Mouse (Mus musculus) lung, embryonic 15.5 days (tissue): ENCODE data around the gene Cerk. TPM values are rescaled to one million over a fixed set of nuclear protein-coding genes. Genes with fewer than 3 reads are reported as not detected.
"Not testable (repeated sequence)": the region's sequence is repeated elsewhere in the genome, so short reads cannot be mapped to it uniquely, and the experiment has no call there.

ENCODE experiments used
- ATAC-seq: fragments of 200-750 bp; cut with Nextera tagmentation; 2 replicates; pipeline ENCODE4 v1.8.0; 2017; ENCODE audit warnings: moderate number of reproducible peaks, borderline replicate concordance; ENCODE audit not compliant: low FRiP score, low TSS enrichment; ENCODE audit errors: extremely low read depth
- H3K27ac ChIP-seq: fragments of 300-500 bp; sonication (generic); 2 replicates; pipeline ENCODE4 v1.5.1; 2015; ENCODE audit warnings: moderate library complexity, mild to moderate bottlenecking, inconsistent platforms
- H3K27me3 ChIP-seq: fragments of 300-500 bp; sonication (generic); 2 replicates; pipeline ENCODE4 v1.6.1; 2015; ENCODE audit warnings: inconsistent platforms
- H3K36me3 ChIP-seq: fragments of 300-500 bp; sonication (generic); 2 replicates; pipeline ENCODE4 v1.6.1; 2015; ENCODE audit warnings: inconsistent platforms
- H3K4me1 ChIP-seq: fragments of 300-500 bp; sonication (generic); 2 replicates; pipeline ENCODE4 v1.6.1; 2015; ENCODE audit warnings: inconsistent platforms
- H3K4me2 ChIP-seq: fragments of 300-500 bp; sonication (generic); 2 replicates; pipeline ENCODE4 v1.6.1; 2015; ENCODE audit warnings: inconsistent platforms, mild to moderate bottlenecking, moderate library complexity
- H3K4me3 ChIP-seq: fragments of 300-500 bp; sonication (generic); 2 replicates; pipeline ENCODE4 v1.5.1; 2015; ENCODE audit warnings: mild to moderate bottlenecking, inconsistent platforms
- H3K9ac ChIP-seq: fragments of 300-500 bp; sonication (generic); 2 replicates; pipeline ENCODE4 v1.6.1; 2015; ENCODE audit warnings: inconsistent platforms
- H3K9me3 ChIP-seq: fragments of 300-500 bp; sonication (generic); 2 replicates; pipeline ENCODE4 v1.6.1; 2016; ENCODE audit warnings: inconsistent platforms
- WGBS: fragments of 180-500 bp; shearing (Covaris S2); methylation state at CpG from one replicate; pipeline ENCODE4 v1.1.7; 2015; 5-methylcytosine and 5-hydroxymethylcytosine counted together
- polyA plus RNA-seq: library from polyadenylated mRNA; unstranded; fragments of >200 nt; fragmentation: Nextera tagmentation; extraction: Ambion mirVana; gene quantifications from 2 replicates; pipeline ENCODE4 v1.2.1, GENCODE M21; 2015

Gene Cerk
- polyA plus RNA-seq, 1 experiment from 2014 or later: 27.8 TPM

- 32% methylated on average over 7 of the region's 7 CpGs for WGBS
- H3K4me1 ChIP-seq: peaks cover 57% of the 10 kb centered on the region
- no peaks in the 10 kb centered on the region for H3K27me3 ChIP-seq
- no peak overlapping the region for H3K4me2 ChIP-seq
- ATAC-seq: peak; percentile 50
- no peak overlapping the region for H3K4me3 ChIP-seq
- H3K9me3 ChIP-seq: no peaks in the 10 kb centered on the region
- H3K9ac ChIP-seq: no peak overlapping the region
- H3K27ac ChIP-seq: peak overlapping the region; percentile 65
- H3K36me3 ChIP-seq: no peaks in the 10 kb centered on the region
Measured at GRCm38 (mm10) chr15:86168505-86168867, 17.5 kb downstream of the Cerk start.

- Histone ChIP-seq H3K4me1 (peaks cover 51% of the 10 kb centered on the region), H3K27ac (peak overlapping the region; percentile 65)
- no peak for ATAC-seq
Measured at GRCm38 (mm10) chr15:86167787-86168504, 18.0 kb downstream of the Cerk start.

GRCm38 (mm10) chr15:86167032-86167655, 18.8 kb downstream of the Cerk start:
- ATAC-seq: no peak
- H3K4me1 ChIP-seq: peaks cover 43% of the 10 kb centered on the region
- no peak overlapping the region for H3K27ac ChIP-seq
- H3K36me3 ChIP-seq: peaks cover 9% of the 10 kb centered on the region
- 92% methylated on average over 7 of the region's 7 CpGs for WGBS
- no peaks in the 10 kb centered on the region for H3K27me3 ChIP-seq
- no peaks in the 10 kb centered on the region for H3K9me3 ChIP-seq
- no peak overlapping the region for H3K4me3 ChIP-seq
- no peak overlapping the region for H3K9ac ChIP-seq
- H3K4me2 ChIP-seq: no peak overlapping the region

More at GRCm38 (mm10) chr15:86167787-86168504, 18.0 kb downstream of the Cerk start:
- H3K4me3 ChIP-seq: no peak overlapping the region
- WGBS: 72% methylated on average over 10 of the region's 10 CpGs
- no peaks in the 10 kb centered on the region for H3K9me3 ChIP-seq
- H3K9ac ChIP-seq: no peak overlapping the region
- H3K27me3 ChIP-seq: no peaks in the 10 kb centered on the region
- H3K4me2 ChIP-seq: no peak overlapping the region
- peaks cover under 1% of the 10 kb centered on the region; the same call in 1 of the 2 replicates for H3K36me3 ChIP-seq

- no peak for ATAC-seq
- 85% methylated on average over 24 of the region's 24 CpGs for WGBS
- H3K27ac ChIP-seq: no peak overlapping the region
- no peaks in the 10 kb centered on the region for H3K9me3 ChIP-seq
- no peaks in the 10 kb centered on the region for H3K27me3 ChIP-seq
- H3K36me3 ChIP-seq: peaks cover 19% of the 10 kb centered on the region
- H3K4me1 ChIP-seq: peaks cover 33% of the 10 kb centered on the region
- no peak overlapping the region for H3K9ac ChIP-seq
- no peak overlapping the region for H3K4me3 ChIP-seq
- no peak overlapping the region for H3K4me2 ChIP-seq
Measured at GRCm38 (mm10) chr15:86165811-86166590, 19.9 kb downstream of the Cerk start.

GRCm38 (mm10) chr15:86164718-86165345, 21.1 kb downstream of the Cerk start:
- no peak for ATAC-seq
- no peaks in the 10 kb centered on the region for H3K9me3 ChIP-seq
- no peak overlapping the region for H3K4me3 ChIP-seq
- no peak overlapping the region for H3K9ac ChIP-seq
- peaks cover 21% of the 10 kb centered on the region for H3K4me1 ChIP-seq
- no peaks in the 10 kb centered on the region for H3K27me3 ChIP-seq
- whole genome bisulfite sequencing: 73% methylated on average over 21 of the region's 21 CpGs
- H3K4me2 ChIP-seq: no peak overlapping the region
- H3K36me3 ChIP-seq: peaks cover 19% of the 10 kb centered on the region
- H3K27ac ChIP-seq: no peak overlapping the region

GRCm38 (mm10) chr15:86161800-86162199, 24.1 kb downstream of the Cerk start:
- peaks cover 19% of the 10 kb centered on the region for H3K36me3 ChIP-seq
- not testable (repeated sequence) for ATAC-seq
- WGBS: 92% methylated on average over 3 of the region's 3 CpGs

GRCm38 (mm10) chr15:86160906-86161305, 25.0 kb downstream of the Cerk start:
- no peak for ATAC-seq
- Histone ChIP-seq H3K27me3 (no peaks in the 10 kb centered on the region), H3K4me1 (no peaks in the 10 kb centered on the region), H3K4me3 (no peak overlapping the region), H3K27ac (no peak overlapping the region), H3K9ac (no peak overlapping the region), H3K36me3 (peaks cover 28% of the 10 kb centered on the region), H3K9me3 (no peaks in the 10 kb centered on the region), H3K4me2 (no peak overlapping the region)
- WGBS: 65% methylated on average over 10 of the region's 10 CpGs

More at GRCm38 (mm10) chr15:86161800-86162199, 24.1 kb downstream of the Cerk start:
- not testable (repeated sequence) for H3K27ac ChIP-seq, H3K9ac ChIP-seq, H3K4me1 ChIP-seq, H3K4me3 ChIP-seq, H3K4me2 ChIP-seq, H3K9me3 ChIP-seq, H3K27me3 ChIP-seq

- Histone ChIP-seq H3K4me3 (no peak overlapping the region), H3K9me3 (no peaks in the 10 kb centered on the region), H3K9ac (no peak overlapping the region), H3K36me3 (peaks cover 38% of the 10 kb centered on the region), H3K4me2 (no peak overlapping the region), H3K27me3 (no peaks in the 10 kb centered on the region), H3K27ac (no peak overlapping the region), H3K4me1 (no peaks in the 10 kb centered on the region)
- no peak for ATAC-seq
- 85% methylated on average over 5 of the region's 5 CpGs for WGBS
Measured at GRCm38 (mm10) chr15:86159719-86160118, 26.2 kb downstream of the Cerk start.

- Histone ChIP-seq H3K36me3 (peaks cover 44% of the 10 kb centered on the region), H3K27ac (no peak overlapping the region), H3K4me3 (no peak overlapping the region), H3K27me3 (no peaks in the 10 kb centered on the region), H3K4me1 (no peaks in the 10 kb centered on the region), H3K9ac (no peak overlapping the region), H3K4me2 (no peak overlapping the region), H3K9me3 (no peaks in the 10 kb centered on the region)
- WGBS: 59% methylated on average over 16 of the region's 16 CpGs
- no peak for ATAC-seq
Measured at GRCm38 (mm10) chr15:86159093-86159492, 26.8 kb downstream of the Cerk start.

- Histone ChIP-seq H3K9ac (no peak overlapping the region), H3K4me2 (no peak overlapping the region), H3K4me1 (no peaks in the 10 kb centered on the region), H3K36me3 (peaks cover 42% of the 10 kb centered on the region), H3K9me3 (no peaks in the 10 kb centered on the region), H3K27ac (no peak overlapping the region), H3K27me3 (no peaks in the 10 kb centered on the region), H3K4me3 (no peak overlapping the region)
- WGBS: 76% methylated on average over 5 of the region's 5 CpGs
- no peak for ATAC-seq
Measured at GRCm38 (mm10) chr15:86156492-86156891, 29.4 kb downstream of the Cerk start.

GRCm38 (mm10) chr15:86153481-86153960, 32.4 kb downstream of the Cerk start:
- Histone ChIP-seq H3K4me3 (no peak overlapping the region), H3K27me3 (no peaks in the 10 kb centered on the region), H3K4me1 (no peaks in the 10 kb centered on the region), H3K27ac (no peak overlapping the region), H3K9ac (no peak overlapping the region), H3K9me3 (no peaks in the 10 kb centered on the region), H3K4me2 (no peak overlapping the region), H3K36me3 (peaks cover 48% of the 10 kb centered on the region)
- ATAC-seq: no peak
- 80% methylated on average over 12 of the region's 12 CpGs for WGBS
